Mouse (Mus musculus): ENCODE measurements around the gene Gipc2. TPM values are rescaled to one million over a fixed set of nuclear protein-coding genes. Genes with fewer than 3 reads are reported as not detected.

Gene Gipc2
- 3.1 and 4.2 TPM in 2 replicates for polyA plus RNA-seq (2015; fragmentation: Nextera tagmentation; extraction: Ambion mirVana)

DNA sequence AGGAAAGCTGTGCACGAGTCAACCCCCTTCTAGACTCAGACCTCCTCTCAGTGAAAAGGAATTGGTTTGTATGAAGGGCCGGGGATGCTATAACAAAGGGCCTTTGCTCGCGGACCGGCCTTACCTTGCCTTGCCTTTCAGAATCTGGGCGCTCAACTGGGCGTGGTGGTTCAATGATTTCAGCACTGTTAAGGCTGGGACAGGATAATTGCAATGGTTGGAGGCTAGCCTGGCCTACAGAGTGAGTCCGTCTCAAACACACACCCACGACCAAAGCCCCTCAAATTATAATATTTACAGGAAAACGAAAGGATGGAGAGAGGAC is at the start of gene Gipc2:
TSS of gene Gipc2 (minus strand) at position 132 of the 325 bp plus-strand sequence.
- Histone ChIP-seq H3K9ac (peak within 1 kb of the TSS; percentile 65), H3K27ac (no peak within 1 kb of the TSS), H3K4me3 (peak within 1 kb of the TSS; percentile 49), H3K9me3 (no peaks in the 10 kb centered on the region), H3K36me3 (no peaks in the 10 kb centered on the region), H3K27me3 (peaks cover 29% of the 10 kb centered on the region), H3K4me2 (peak within 1 kb of the TSS; percentile 97), H3K4me1 (peaks cover 22% of the 10 kb centered on the region)
- no peak for ATAC-seq (ENCODE audit: insufficient number of reproducible peaks, insufficient read depth, low FRiP score, low TSS enrichment, low read depth)
- 8% methylated on average over 10 of the region's 10 CpGs for WGBS

GRCm38 (mm10) chr3:152213416-152213815 is 47.4 kb upstream of the Gipc2 start:
- H3K4me3 ChIP-seq: peak overlapping the region; percentile 98

GRCm38 (mm10) chr3:152211731-152212279 is 45.8 kb upstream of the Gipc2 start:
- peaks cover 26% of the 10 kb centered on the region for H3K4me1 ChIP-seq
- WGBS: 28% methylated on average over 7 of the region's 7 CpGs
- no peaks in the 10 kb centered on the region for H3K9me3 ChIP-seq
- peak overlapping the region; percentile 99; the same call in 1 of the 2 replicates for H3K27ac ChIP-seq
- peak overlapping the region; percentile 100 for H3K9ac ChIP-seq
- H3K27me3 ChIP-seq: no peaks in the 10 kb centered on the region
- H3K4me3 ChIP-seq: peak overlapping the region; percentile 98
- ATAC-seq (ENCODE audit: insufficient number of reproducible peaks, insufficient read depth, low FRiP score, low TSS enrichment, low read depth): no peak
- peaks cover 14% of the 10 kb centered on the region for H3K36me3 ChIP-seq
- H3K4me2 ChIP-seq: peak overlapping the region; percentile 89

More at GRCm38 (mm10) chr3:152213416-152213815, 47.4 kb upstream of the Gipc2 start:
- Histone ChIP-seq H3K4me1 (peaks cover 25% of the 10 kb centered on the region), H3K4me2 (peak overlapping the region; percentile 89), H3K9ac (no peak overlapping the region), H3K27ac (no peak overlapping the region), H3K9me3 (no peaks in the 10 kb centered on the region), H3K36me3 (peaks cover 30% of the 10 kb centered on the region), H3K27me3 (no peaks in the 10 kb centered on the region)
- ATAC-seq (ENCODE audit: insufficient number of reproducible peaks, insufficient read depth, low FRiP score, low TSS enrichment, low read depth): no peak
- 49% methylated on average over 3 of the region's 3 CpGs for WGBS

- Histone ChIP-seq H3K36me3 (peaks cover 5% of the 10 kb centered on the region), H3K4me3 (peak overlapping the region; percentile 98), H3K9me3 (no peaks in the 10 kb centered on the region), H3K4me1 (peaks cover 26% of the 10 kb centered on the region), H3K9ac (peak overlapping the region; percentile 100), H3K27me3 (no peaks in the 10 kb centered on the region), H3K4me2 (peak overlapping the region; percentile 89), H3K27ac (peak overlapping the region; percentile 99)
- under 1% methylated on average over 67 of the region's 68 CpGs for WGBS
- ATAC-seq (ENCODE audit: insufficient number of reproducible peaks, insufficient read depth, low FRiP score, low TSS enrichment, low read depth): peak; percentile 65
Measured at GRCm38 (mm10) chr3:152210728-152211391, 44.8 kb upstream of the Gipc2 start.

DNA sequence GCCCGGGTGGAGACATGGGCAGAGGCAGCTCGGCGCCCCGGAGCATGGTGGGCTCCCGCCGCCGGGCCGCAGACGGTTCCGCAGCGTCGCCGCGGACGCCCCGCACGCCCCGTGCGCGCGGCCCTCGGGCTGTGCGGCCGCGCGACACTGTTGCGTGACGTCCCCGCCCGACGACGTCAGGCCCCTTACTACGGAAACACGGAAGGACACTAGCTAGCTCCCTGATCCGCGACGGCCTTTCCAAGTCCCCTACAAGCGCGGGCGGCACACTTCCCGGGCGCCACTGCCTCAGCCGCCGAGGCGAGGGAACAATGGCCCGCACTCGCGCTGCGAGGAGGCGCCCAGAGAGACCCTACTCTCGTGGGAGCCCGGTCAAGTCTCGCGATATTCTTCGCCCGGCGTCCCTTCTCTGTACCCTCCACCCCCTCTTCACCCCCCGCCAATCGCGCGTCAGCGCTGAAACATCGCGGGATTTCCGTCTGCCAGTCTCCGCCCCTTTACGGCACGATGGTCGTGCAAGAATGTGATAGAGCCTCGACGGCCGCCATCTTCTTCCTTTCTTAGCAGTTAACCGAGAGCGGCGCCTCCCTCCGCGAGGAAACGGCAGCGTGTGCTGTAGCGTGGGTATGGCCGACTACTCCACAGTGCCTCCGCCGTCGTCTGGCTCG is 44.1 kb upstream of the Gipc2 start, which contains the start of the genes Dnajb4 and Fubp1:
TSS of gene Dnajb4 (minus strand) at position 336 of the 668 bp plus-strand sequence.
TSS of gene Fubp1 (plus strand) at position 456 of the 668 bp plus-strand sequence.
- Histone ChIP-seq H3K27ac (peak within 1 kb of the TSS; percentile 99), H3K4me3 (peak within 1 kb of the TSS; percentile 98), H3K36me3 (no peaks in the 10 kb centered on the region), H3K27me3 (no peaks in the 10 kb centered on the region), H3K9me3 (no peaks in the 10 kb centered on the region), H3K4me2 (peak within 1 kb of the TSS; percentile 89), H3K9ac (peak within 1 kb of the TSS; percentile 100), H3K4me1 (peaks cover 26% of the 10 kb centered on the region)
- ATAC-seq (ENCODE audit: insufficient number of reproducible peaks, insufficient read depth, low FRiP score, low TSS enrichment, low read depth): peak; percentile 97
- under 1% methylated on average over 85 of the region's 85 CpGs for WGBS

GRCm38 (mm10) chr3:152209177-152209966 is 43.3 kb upstream of the Gipc2 start:
- Histone ChIP-seq H3K27ac (peak overlapping the region; percentile 99), H3K4me3 (peak overlapping the region; percentile 98), H3K4me2 (peak overlapping the region; percentile 75), H3K9ac (peak overlapping the region; percentile 100), H3K9me3 (no peaks in the 10 kb centered on the region), H3K27me3 (no peaks in the 10 kb centered on the region), H3K36me3 (no peaks in the 10 kb centered on the region), H3K4me1 (peaks cover 26% of the 10 kb centered on the region)
- 2% methylated on average over 25 of the region's 25 CpGs for WGBS
- ATAC-seq (ENCODE audit: insufficient number of reproducible peaks, insufficient read depth, low FRiP score, low TSS enrichment, low read depth): peak; percentile 22; the same call in 1 of the 2 replicates

DNA sequence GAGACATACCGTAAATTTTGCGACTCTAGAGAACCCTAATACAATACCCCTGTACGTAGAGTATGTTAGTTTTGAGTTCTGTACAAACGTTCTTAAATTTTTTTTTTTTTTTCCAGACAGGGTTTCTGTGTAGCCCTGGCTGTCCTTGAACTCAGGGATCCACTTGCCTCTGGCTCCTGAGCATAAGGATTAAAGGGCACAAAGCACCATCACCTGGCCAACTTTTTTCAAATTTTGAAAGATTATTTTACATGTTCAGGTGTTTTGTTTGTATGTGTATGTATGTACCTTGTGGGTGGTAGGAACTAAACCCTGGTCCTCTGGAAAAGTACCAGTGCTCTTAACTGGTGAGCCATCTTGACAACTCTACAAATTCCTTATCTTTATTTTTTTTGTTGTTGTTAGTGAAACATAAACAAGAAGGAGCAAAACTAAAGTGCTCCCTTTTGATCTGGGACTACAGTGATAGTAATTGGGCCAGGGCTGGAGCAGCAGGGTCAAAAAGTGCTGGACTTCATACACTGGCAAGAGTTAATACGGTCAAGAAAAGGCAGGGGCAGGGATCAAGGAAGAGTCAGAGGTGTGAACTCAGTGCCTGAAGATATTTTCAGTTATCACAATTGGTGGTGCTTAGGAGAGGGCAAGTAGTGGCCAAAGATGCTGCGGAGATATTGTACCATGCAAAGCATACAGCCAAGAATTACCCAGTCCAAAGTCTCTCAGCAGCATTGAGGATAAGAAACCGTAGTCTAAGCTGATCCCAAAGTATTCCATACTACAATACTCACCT is 42.3 kb upstream of the Gipc2 start:
- 90% methylated on average over 7 of the region's 7 CpGs for WGBS
- Histone ChIP-seq H3K4me2 (peak overlapping the region; percentile 75), H3K36me3 (no peaks in the 10 kb centered on the region), H3K4me1 (peaks cover 24% of the 10 kb centered on the region), H3K4me3 (peak overlapping the region; percentile 7; the same call in 1 of the 2 replicates), H3K27ac (no peak overlapping the region), H3K27me3 (no peaks in the 10 kb centered on the region), H3K9me3 (no peaks in the 10 kb centered on the region), H3K9ac (no peak overlapping the region)
- no peak for ATAC-seq (ENCODE audit: insufficient number of reproducible peaks, insufficient read depth, low FRiP score, low TSS enrichment, low read depth)

GRCm38 (mm10) chr3:152207156-152207555 is 41.1 kb upstream of the Gipc2 start:
- Histone ChIP-seq H3K9ac (no peak overlapping the region), H3K4me3 (no peak overlapping the region), H3K4me1 (peaks cover 13% of the 10 kb centered on the region), H3K27me3 (no peaks in the 10 kb centered on the region), H3K36me3 (no peaks in the 10 kb centered on the region), H3K9me3 (no peaks in the 10 kb centered on the region), H3K4me2 (no peak overlapping the region), H3K27ac (no peak overlapping the region)
- ATAC-seq (ENCODE audit: insufficient number of reproducible peaks, insufficient read depth, low FRiP score, low TSS enrichment, low read depth): no peak
- 96% methylated on average over 4 of the region's 4 CpGs for WGBS

- H3K27ac ChIP-seq: no peak overlapping the region
- H3K9ac ChIP-seq: no peak overlapping the region
Measured at GRCm38 (mm10) chr3:152204577-152204976, 38.5 kb upstream of the Gipc2 start.

DNA sequence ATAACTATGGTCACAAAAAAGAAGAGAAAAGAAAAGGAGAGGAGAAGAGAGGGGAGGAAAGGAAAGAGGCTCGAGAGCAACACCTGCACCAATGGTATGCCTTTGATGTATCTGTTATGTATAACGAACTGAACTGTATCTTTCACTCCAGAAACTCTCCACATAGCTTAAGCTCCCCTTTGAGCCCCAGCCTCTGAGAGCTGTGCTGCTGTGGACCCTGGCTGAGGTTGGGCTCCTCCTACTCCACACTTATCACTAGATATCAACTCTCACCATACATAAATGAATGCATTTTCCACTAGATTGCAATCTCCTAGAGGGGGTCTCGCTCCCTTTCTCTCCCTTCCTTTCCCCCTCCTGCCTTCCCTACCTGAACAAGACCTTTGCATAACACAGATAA is 38.0 kb upstream of the Gipc2 start:
- no peak overlapping the region for H3K4me3 ChIP-seq
- WGBS: 52% methylated on average over 3 of the region's 3 CpGs
- H3K36me3 ChIP-seq: no peaks in the 10 kb centered on the region
- no peaks in the 10 kb centered on the region for H3K27me3 ChIP-seq
- ATAC-seq (ENCODE audit: insufficient number of reproducible peaks, insufficient read depth, low FRiP score, low TSS enrichment, low read depth): no peak
- no peak overlapping the region for H3K4me2 ChIP-seq
- no peaks in the 10 kb centered on the region for H3K9me3 ChIP-seq
- peaks cover 4% of the 10 kb centered on the region; the same call in 1 of the 2 replicates for H3K4me1 ChIP-seq
- H3K27ac ChIP-seq: no peak overlapping the region
- H3K9ac ChIP-seq: no peak overlapping the region

More at GRCm38 (mm10) chr3:152204577-152204976, 38.5 kb upstream of the Gipc2 start:
- Histone ChIP-seq H3K4me1 (peaks cover 7% of the 10 kb centered on the region; the same call in 1 of the 2 replicates), H3K4me3 (no peak overlapping the region), H3K9me3 (no peaks in the 10 kb centered on the region), H3K27me3 (no peaks in the 10 kb centered on the region), H3K36me3 (no peaks in the 10 kb centered on the region), H3K4me2 (no peak overlapping the region)
- 80% methylated on average over 3 of the region's 3 CpGs for whole genome bisulfite sequencing
- ATAC-seq (ENCODE audit: insufficient number of reproducible peaks, insufficient read depth, low FRiP score, low TSS enrichment, low read depth): no peak
